Mouse (Mus musculus): ENCODE measurements around the gene Ubox5.

DNA sequence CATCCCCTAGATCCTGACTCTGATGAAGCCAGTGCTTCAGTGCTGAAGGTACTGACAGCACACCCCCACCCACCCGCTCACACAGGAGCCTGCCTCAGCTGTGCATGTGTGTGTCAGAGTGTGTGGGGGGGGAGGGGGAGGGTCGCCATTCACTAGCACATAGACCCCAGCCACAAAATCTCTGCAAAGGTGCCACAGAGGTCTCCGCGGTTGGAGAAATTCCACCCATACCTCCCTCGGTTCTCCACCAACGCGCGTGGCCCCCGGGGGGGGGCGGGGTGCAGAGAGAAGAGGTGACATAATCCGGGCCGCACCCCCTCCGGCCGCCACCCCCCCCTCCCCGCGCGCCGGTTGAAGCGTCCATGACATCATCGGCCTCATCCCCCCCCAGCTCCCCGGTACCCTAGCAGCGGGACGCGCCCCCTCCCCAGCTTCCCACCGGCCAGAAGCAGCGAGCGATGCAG is 12.4 kb upstream of the Ubox5 start:
- TF ChIP-seq CTCF (IDR thresholded peaks at IDR 0.05) (no peak), POLR2A (IDR thresholded peaks at IDR 0.05; ENCODE audit: insufficient read depth, low read depth, low read length) (no peak), EP300 (IDR thresholded peaks at IDR 0.05; ENCODE audit: insufficient read depth, low read depth, low read length) (no peak)

All from heart, adult 2 months (tissue).